Mouse (Mus musculus) MEL (cell line): ENCODE measurements around the gene Jade2.

ENCODE experiments used
- CHD1 ChIP-seq: IDR thresholded peaks from 2 replicates; pipeline ENCODE4 v1.6.1; 2012; ENCODE audit warnings: low read depth, mild to moderate bottlenecking, inconsistent platforms, low read length, improper control_type of control experiment
- CTCF ChIP-seq, 3 experiments: IDR thresholded peaks in 2 of 3; conservative IDR thresholded peaks in 1 of 3; 2 replicates each; pipeline ENCODE4 v1.5.1; 2011 to 2012; ENCODE audit warnings: low read length in 3 of 3, low read depth in 2 of 3, mild to moderate bottlenecking in 2 of 3, improper control_type of control experiment in 1 of 3, inconsistent platforms in 1 of 3, mixed read lengths in 1 of 3, moderate library complexity in 1 of 3; ENCODE audit not compliant: control insufficient read depth in 1 of 3, insufficient read depth in 1 of 3, poor library complexity in 1 of 3, severe bottlenecking in 1 of 3
- EP300 ChIP-seq, 2 experiments: IDR thresholded peaks; 2 replicates each; pipeline ENCODE4 v1.6.1; 2011; ENCODE audit warnings: improper control_type of control experiment in 2 of 2, low read length in 2 of 2, low read depth in 1 of 2, mild to moderate bottlenecking in 1 of 2
- MAX ChIP-seq: IDR thresholded peaks from 2 replicates; pipeline ENCODE4 v1.6.1; 2011; ENCODE audit warnings: low read length, improper control_type of control experiment
- MAZ ChIP-seq: IDR thresholded peaks from 2 replicates; pipeline ENCODE4 v1.6.1; 2012; ENCODE audit warnings: low read depth, mild to moderate bottlenecking, inconsistent platforms, low read length, improper control_type of control experiment
- MEF2A ChIP-seq: IDR thresholded peaks from 2 replicates; pipeline ENCODE4 v1.6.1; 2014; ENCODE audit warnings: low read depth, mild to moderate bottlenecking, inconsistent platforms, low read length, improper control_type of control experiment; ENCODE audit not compliant: poor library complexity, insufficient replicate concordance, severe bottlenecking; ENCODE audit errors: extremely low read depth
- NRF1 ChIP-seq: IDR thresholded peaks from 2 replicates; pipeline ENCODE4 v1.6.1; 2014; ENCODE audit warnings: low read depth, mild to moderate bottlenecking, inconsistent platforms, low read length, improper control_type of control experiment, moderate library complexity; ENCODE audit not compliant: poor library complexity, insufficient read depth, severe bottlenecking
- POLR2A ChIP-seq, 2 experiments: IDR thresholded peaks; 2 replicates each; pipeline ENCODE4 v1.6.1; 2011 to 2012; ENCODE audit warnings: low read length in 2 of 2, mild to moderate bottlenecking in 2 of 2, control low read depth in 1 of 2, improper control_type of control experiment in 1 of 2, low read depth in 1 of 2, moderate library complexity in 1 of 2; ENCODE audit not compliant: control insufficient read depth in 1 of 2, insufficient read depth in 1 of 2, poor library complexity in 1 of 2
- RCOR1 ChIP-seq: IDR thresholded peaks from 2 replicates; pipeline ENCODE4 v1.6.1; 2012; ENCODE audit warnings: low read depth, mild to moderate bottlenecking, inconsistent platforms, low read length, improper control_type of control experiment
- USF1 ChIP-seq: IDR thresholded peaks from 2 replicates; pipeline ENCODE4 v1.6.1; 2014; ENCODE audit warnings: low read depth, mild to moderate bottlenecking, inconsistent platforms, low read length, improper control_type of control experiment, moderate library complexity
- ZKSCAN1 ChIP-seq: IDR thresholded peaks from 2 replicates; pipeline ENCODE4 v1.6.1; 2012; ENCODE audit warnings: low read depth, mild to moderate bottlenecking, inconsistent platforms, low read length, improper control_type of control experiment, moderate library complexity

DNA sequence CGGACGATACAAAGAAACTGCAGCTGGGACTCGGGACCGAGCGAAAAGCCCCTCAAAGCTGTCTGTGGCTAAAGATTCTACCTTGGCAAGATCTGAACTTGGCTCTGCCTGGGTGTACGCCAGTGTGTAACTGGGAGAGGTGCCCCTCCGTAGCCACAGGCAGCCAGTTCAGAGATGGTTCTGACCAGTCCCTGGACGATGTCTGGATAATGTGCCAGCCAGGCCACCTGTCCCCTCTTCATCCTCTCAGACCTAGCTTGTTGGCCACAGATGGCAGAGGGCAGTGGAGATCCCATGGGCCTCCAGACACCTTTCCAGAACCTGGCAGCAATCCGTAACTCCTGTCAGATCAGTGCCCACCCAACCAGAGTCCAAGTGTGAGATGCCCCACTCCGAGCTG is 9.8 kb upstream of the Jade2 start:
- no peak for TF ChIP-seq POLR2A (IDR thresholded peaks at IDR 0.05; ENCODE audit: control insufficient read depth in 1 of 2, insufficient read depth in 1 of 2, low read depth in 1 of 2, low read length in 2 of 2, poor library complexity in 1 of 2)
- TF ChIP-seq MEF2A, result no peak
- TF ChIP-seq MAZ, result no peak
- TF ChIP-seq MAX, result no peak
- no peak for TF ChIP-seq EP300 (IDR thresholded peaks at IDR 0.05; ENCODE audit: low read depth in 1 of 2, low read length in 2 of 2)
- no peak for TF ChIP-seq NRF1
- no peak for TF ChIP-seq CHD1
- TF ChIP-seq RCOR1, result no peak
- no peak for TF ChIP-seq ZKSCAN1
- TF ChIP-seq USF1, result no peak
- TF ChIP-seq CTCF (IDR thresholded peaks at IDR 0.05 in 2 of 3, conservative IDR thresholded peaks at IDR 0.05 in 1 of 3; ENCODE audit: control insufficient read depth in 1 of 3, insufficient read depth in 1 of 3, low read depth in 2 of 3, low read length in 3 of 3, poor library complexity in 1 of 3, severe bottlenecking in 1 of 3), result no peak
